Mouse (Mus musculus) lung, embryonic 16.5 days (tissue): Measurements from ENCODE around the gene Tlr6. TPM values are rescaled to one million over a fixed set of nuclear protein-coding genes. Genes with fewer than 3 reads are reported as not detected.

Experiments used
- ATAC-seq: fragments of 200-750 bp; cut with Nextera tagmentation; 2 replicates; pipeline ENCODE4 v1.8.0; 2017; ENCODE audit warnings: low read depth, mild to moderate bottlenecking, moderate library complexity
- H3K27ac ChIP-seq: fragments of 300-500 bp; sonication (generic); 2 replicates; pipeline ENCODE4 v1.5.1; 2014; ENCODE audit warnings: mild to moderate bottlenecking, control low read depth, low read length
- H3K27me3 ChIP-seq: fragments of 300-500 bp; sonication (generic); 2 replicates; pipeline ENCODE4 v1.6.1; 2014; ENCODE audit warnings: low read depth, low read length, mixed read lengths; ENCODE audit not compliant: control insufficient read depth, insufficient read depth
- H3K36me3 ChIP-seq: fragments of 300-500 bp; sonication (generic); 2 replicates; pipeline ENCODE4 v1.6.1; 2014; ENCODE audit warnings: low read length; ENCODE audit not compliant: control insufficient read depth, insufficient read depth
- H3K4me1 ChIP-seq: fragments of 300-500 bp; sonication (generic); replicated peaks from 2 replicates; pipeline ENCODE4 v1.6.1; 2014; ENCODE audit warnings: low read length, mixed read lengths; ENCODE audit not compliant: control insufficient read depth, insufficient read depth
- H3K4me2 ChIP-seq: fragments of 300-500 bp; sonication (generic); 2 replicates; pipeline ENCODE4 v1.6.1; 2014; ENCODE audit warnings: low read depth, low read length, control low read depth
- H3K4me3 ChIP-seq: fragments of 300-500 bp; sonication (generic); 2 replicates; pipeline ENCODE4 v1.5.1; 2014; ENCODE audit warnings: mild to moderate bottlenecking, low read length, control low read depth
- H3K9ac ChIP-seq: fragments of 300-500 bp; sonication (generic); 2 replicates; pipeline ENCODE4 v1.6.1; 2014; ENCODE audit warnings: low read length, control low read depth
- H3K9me3 ChIP-seq: fragments of 300-500 bp; sonication (generic); 2 replicates; pipeline ENCODE4 v1.6.1; 2016; ENCODE audit warnings: low read length; ENCODE audit not compliant: control insufficient read depth
- WGBS: fragments of 180-500 bp; shearing (Covaris S2); extraction: QIAGEN DNeasy Blood & Tissue Kit; methylation state at CpG from one replicate; pipeline ENCODE4 v1.1.7; 2014; 5-methylcytosine and 5-hydroxymethylcytosine counted together
- polyA plus RNA-seq: library from polyadenylated mRNA; unstranded; fragments of >200 nt; fragmentation: Nextera tagmentation; extraction: Ambion mirVana; gene quantifications from 2 replicates; pipeline ENCODE4 v1.2.1, GENCODE M21; 2015

Gene Tlr6
- polyA plus RNA-seq, 1 experiment from 2014 or later: 0.82 TPM

GRCm38 (mm10) chr5:64954931-64955330 lies 5.0 kb downstream of the Tlr6 start:
- no peaks in the 10 kb centered on the region for H3K27me3 ChIP-seq
- ATAC-seq: no peak
- no peak overlapping the region for H3K4me3 ChIP-seq
- no peaks in the 10 kb centered on the region for H3K4me1 ChIP-seq
- H3K27ac ChIP-seq: no peak overlapping the region
- no peaks in the 10 kb centered on the region for H3K9me3 ChIP-seq
- 66% methylated on average over 8 of the region's 8 CpGs for WGBS
- H3K9ac ChIP-seq: no peak overlapping the region
- H3K4me2 ChIP-seq: no peak overlapping the region
- no peaks in the 10 kb centered on the region for H3K36me3 ChIP-seq

- no peaks in the 10 kb centered on the region for H3K36me3 ChIP-seq
- H3K9me3 ChIP-seq: no peaks in the 10 kb centered on the region
- WGBS: 64% methylated on average over 5 of the region's 5 CpGs
- ATAC-seq: no peak
- H3K27me3 ChIP-seq: no peaks in the 10 kb centered on the region
- H3K4me1 ChIP-seq: no peaks in the 10 kb centered on the region
- H3K4me2 ChIP-seq: no peak overlapping the region
- H3K4me3 ChIP-seq: no peak overlapping the region
- H3K27ac ChIP-seq: no peak overlapping the region
- no peak overlapping the region for H3K9ac ChIP-seq
Measured at GRCm38 (mm10) chr5:64951486-64951885, 8.4 kb downstream of the Tlr6 start.

- H3K9ac ChIP-seq: no peak overlapping the region
- H3K4me2 ChIP-seq: no peak overlapping the region
- H3K9me3 ChIP-seq: no peaks in the 10 kb centered on the region
- no peaks in the 10 kb centered on the region for H3K27me3 ChIP-seq
- WGBS: 77% methylated on average over 15 of the region's 15 CpGs
- H3K27ac ChIP-seq: no peak overlapping the region
- no peaks in the 10 kb centered on the region for H3K36me3 ChIP-seq
- no peak for ATAC-seq
- no peak overlapping the region for H3K4me3 ChIP-seq
- no peaks in the 10 kb centered on the region for H3K4me1 ChIP-seq
Measured at GRCm38 (mm10) chr5:64932775-64933174, 27.1 kb downstream of the Tlr6 start.

GRCm38 (mm10) chr5:64932215-64932614 lies 27.7 kb downstream of the Tlr6 start:
- Histone ChIP-seq H3K4me1 (no peaks in the 10 kb centered on the region), H3K4me3 (no peak overlapping the region), H3K9me3 (no peaks in the 10 kb centered on the region), H3K27me3 (no peaks in the 10 kb centered on the region), H3K4me2 (no peak overlapping the region), H3K9ac (no peak overlapping the region), H3K27ac (no peak overlapping the region), H3K36me3 (no peaks in the 10 kb centered on the region)
- WGBS: 47% methylated on average over 3 of the region's 3 CpGs
- no peak for ATAC-seq

DNA sequence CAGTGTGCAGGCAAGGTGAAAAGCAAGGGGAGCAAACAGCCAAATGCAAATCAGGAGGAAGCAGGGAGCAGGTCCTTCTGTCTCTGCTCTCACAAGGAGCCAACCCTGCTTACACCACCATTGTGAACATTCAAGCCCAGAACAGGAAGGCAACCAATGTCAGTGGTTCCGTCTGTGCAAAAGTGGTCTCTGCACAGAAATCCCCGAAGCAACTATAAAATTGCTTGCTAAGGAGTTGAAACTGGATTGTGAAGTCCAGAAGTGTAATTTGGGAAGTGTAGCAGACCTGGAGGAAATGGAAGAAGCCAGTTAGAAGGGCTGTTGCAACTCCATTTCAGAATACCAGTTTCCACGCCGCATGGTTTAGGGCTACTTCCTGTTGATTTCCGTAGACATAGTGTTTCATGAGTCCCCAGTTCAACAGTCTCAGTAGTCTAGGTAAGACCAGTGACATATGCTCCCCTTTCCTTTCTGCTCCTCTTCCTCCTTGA lies 37.0 kb downstream of the Tlr6 start:
- Histone ChIP-seq H3K4me3 (no peak overlapping the region), H3K4me2 (no peak overlapping the region), H3K36me3 (no peaks in the 10 kb centered on the region), H3K4me1 (no peaks in the 10 kb centered on the region), H3K27me3 (no peaks in the 10 kb centered on the region), H3K9ac (no peak overlapping the region), H3K9me3 (no peaks in the 10 kb centered on the region), H3K27ac (no peak overlapping the region)
- 84% methylated on average over 5 of the region's 5 CpGs for WGBS
- ATAC-seq: no peak

- WGBS: 85% methylated on average over 6 of the region's 6 CpGs
- H3K9me3 ChIP-seq: no peaks in the 10 kb centered on the region; the same call in 1 of the 2 replicates
- H3K9ac ChIP-seq: no peak overlapping the region
- H3K4me3 ChIP-seq: no peak overlapping the region
- H3K27me3 ChIP-seq: no peaks in the 10 kb centered on the region
- no peak overlapping the region for H3K27ac ChIP-seq
- no peaks in the 10 kb centered on the region for H3K36me3 ChIP-seq
- H3K4me1 ChIP-seq: no peaks in the 10 kb centered on the region
- no peak overlapping the region for H3K4me2 ChIP-seq
- no peak for ATAC-seq
Measured at GRCm38 (mm10) chr5:64918616-64919597, 41.0 kb downstream of the Tlr6 start.

DNA sequence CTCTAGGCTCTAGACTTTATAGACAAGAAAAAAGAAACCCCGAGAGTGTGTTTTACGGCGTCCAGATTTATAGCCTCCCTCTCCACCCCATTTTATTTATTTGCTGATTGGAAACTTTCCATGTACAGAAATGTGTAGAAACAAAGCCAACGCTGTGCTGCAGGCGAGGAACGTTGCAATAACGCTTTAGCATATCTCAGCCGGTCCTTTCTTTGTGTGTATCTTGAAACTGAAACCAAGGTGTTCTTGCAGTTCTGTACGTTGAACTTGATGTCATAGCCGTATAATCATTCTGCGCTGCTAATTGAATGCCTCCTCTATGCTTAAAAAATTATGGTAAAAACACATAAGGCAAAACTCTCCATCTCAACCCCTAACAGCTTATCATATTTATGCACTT lies 42.2 kb downstream of the Tlr6 start:
- ATAC-seq: no peak
- H3K27ac ChIP-seq: no peak overlapping the region
- H3K36me3 ChIP-seq: no peaks in the 10 kb centered on the region
- no peaks in the 10 kb centered on the region for H3K27me3 ChIP-seq
- H3K9me3 ChIP-seq: no peaks in the 10 kb centered on the region; the same call in 1 of the 2 replicates
- H3K4me2 ChIP-seq: no peak overlapping the region
- H3K4me1 ChIP-seq: no peaks in the 10 kb centered on the region
- no peak overlapping the region for H3K4me3 ChIP-seq
- 88% methylated on average over 11 of the region's 11 CpGs for WGBS
- no peak overlapping the region for H3K9ac ChIP-seq

- WGBS: 88% methylated on average over 9 of the region's 9 CpGs
- no peak overlapping the region for H3K4me2 ChIP-seq
- no peaks in the 10 kb centered on the region for H3K4me1 ChIP-seq
- no peaks in the 10 kb centered on the region for H3K36me3 ChIP-seq
- H3K4me3 ChIP-seq: no peak overlapping the region
- H3K9ac ChIP-seq: no peak overlapping the region
- no peak for ATAC-seq
- H3K27me3 ChIP-seq: no peaks in the 10 kb centered on the region
- no peak overlapping the region for H3K27ac ChIP-seq
- H3K9me3 ChIP-seq: no peaks in the 10 kb centered on the region; the same call in 1 of the 2 replicates
Measured at GRCm38 (mm10) chr5:64917161-64917560, 42.7 kb downstream of the Tlr6 start.

- WGBS: 57% methylated on average over 6 of the region's 6 CpGs
- no peaks in the 10 kb centered on the region for H3K36me3 ChIP-seq
- no peak overlapping the region for H3K4me2 ChIP-seq
- no peaks in the 10 kb centered on the region for H3K9me3 ChIP-seq
- H3K4me3 ChIP-seq: no peak overlapping the region
- no peak for ATAC-seq
- H3K9ac ChIP-seq: no peak overlapping the region
- no peaks in the 10 kb centered on the region for H3K27me3 ChIP-seq
- H3K4me1 ChIP-seq: no peaks in the 10 kb centered on the region
- H3K27ac ChIP-seq: no peak overlapping the region
Measured at GRCm38 (mm10) chr5:64908585-64909284, 51.2 kb downstream of the Tlr6 start.
